Mouse (Mus musculus) liver, embryonic 14.5 days (tissue): ENCODE results near the gene Ccnk. TPM values are rescaled to one million over a fixed set of nuclear protein-coding genes. Genes with fewer than 3 reads are reported as not detected.
A peak's percentile ranks its signal among the peaks of the same experiment; 100 is the strongest.

Experiments used
- ATAC-seq: fragments of 200-750 bp; cut with Nextera tagmentation; 2 replicates; pipeline ENCODE4 v1.8.0; 2017; ENCODE audit warnings: moderate number of reproducible peaks, mild to moderate bottlenecking, moderate library complexity; ENCODE audit not compliant: insufficient read depth
- DNase-seq, 3 experiments: peaks; one replicate each; pipeline ENCODE4 v3.0.0-alpha.2; 2012 to 2013; ENCODE audit warnings: low read depth in 3 of 3, low spot score in 3 of 3
- H3K27ac ChIP-seq: fragments of 300-500 bp; sonication (generic); 2 replicates; pipeline ENCODE4 v1.5.1; 2014; ENCODE audit warnings: moderate library complexity, mild to moderate bottlenecking, control low read depth, inconsistent platforms
- H3K27me3 ChIP-seq: fragments of 300-500 bp; sonication (generic); 2 replicates; pipeline ENCODE4 v1.6.1; 2014; ENCODE audit warnings: mild to moderate bottlenecking, low read length, moderate library complexity; ENCODE audit not compliant: control insufficient read depth, insufficient read depth
- H3K36me3 ChIP-seq: fragments of 300-500 bp; sonication (generic); replicated peaks from 2 replicates; pipeline ENCODE4 v1.6.1; 2014; ENCODE audit warnings: low read depth; ENCODE audit not compliant: control insufficient read depth, insufficient read depth
- H3K4me1 ChIP-seq, 2 experiments: fragments of 200-500 bp in 1 of 2; fragments of 300-500 bp in 1 of 2; sonication (generic) in 1 of 2; replicated peaks; 2 replicates each; pipeline ENCODE4 v1.6.1; 2012 to 2014; ENCODE audit warnings: antibody characterized with exemption in 1 of 2, inconsistent platforms in 1 of 2, low read length in 1 of 2; ENCODE audit not compliant: control insufficient read depth in 2 of 2, insufficient read depth in 2 of 2
- H3K4me2 ChIP-seq: fragments of 300-500 bp; sonication (generic); 2 replicates; pipeline ENCODE4 v1.6.1; 2014; ENCODE audit warnings: low read depth, mild to moderate bottlenecking, control low read depth, moderate library complexity
- H3K4me3 ChIP-seq, 2 experiments: fragments of 200-500 bp in 1 of 2; fragments of 300-500 bp in 1 of 2; sonication (generic) in 1 of 2; 2 replicates each; pipeline ENCODE4 v1.5.1; 2012 to 2014; ENCODE audit warnings: low read depth in 2 of 2, low read length in 2 of 2, mild to moderate bottlenecking in 2 of 2, control low read depth in 1 of 2, inconsistent platforms in 1 of 2, moderate library complexity in 1 of 2; ENCODE audit not compliant: insufficient read depth in 1 of 2
- H3K9ac ChIP-seq: fragments of 300-500 bp; sonication (generic); replicated peaks from 2 replicates; pipeline ENCODE4 v1.6.1; 2014; ENCODE audit warnings: mild to moderate bottlenecking, control low read depth, moderate library complexity
- H3K9me3 ChIP-seq: fragments of 300-500 bp; sonication (generic); 2 replicates; pipeline ENCODE4 v1.6.1; 2016; ENCODE audit warnings: low read length, mixed read lengths; ENCODE audit not compliant: control insufficient read depth
- CTCF ChIP-seq: IDR thresholded peaks from 2 replicates; pipeline ENCODE4 v1.5.1; 2016; ENCODE audit warnings: antibody characterized with exemption, low read depth, control low read depth
- EP300 ChIP-seq: IDR thresholded peaks from 2 replicates; pipeline ENCODE4 v1.6.1; 2016; ENCODE audit warnings: antibody characterized with exemption, low read depth
- WGBS: fragments of 180-500 bp; shearing (Covaris S2); extraction: QIAGEN DNeasy Blood & Tissue Kit; methylation state at CpG from one replicate; pipeline ENCODE4 v1.1.7; 2014; ENCODE audit not compliant: insufficient replicate concordance; 5-methylcytosine and 5-hydroxymethylcytosine counted together
- polyA plus RNA-seq, 2 experiments: library from polyadenylated mRNA; depleted of rRNA in 1 of 2; stranded (reverse) in 1 of 2; unstranded in 1 of 2; fragments of >200 nt; fragmentation: Nextera tagmentation in 1 of 2; extraction: Ambion mirVana in 1 of 2; gene quantifications; 2 replicates each; pipeline versions ENCODE4 v1.2.1 to v1.2.3; 2012 to 2014

The Ccnk gene
- polyA plus RNA-seq, 2 experiments, result 4.0 to 10.4 TPM

DNA sequence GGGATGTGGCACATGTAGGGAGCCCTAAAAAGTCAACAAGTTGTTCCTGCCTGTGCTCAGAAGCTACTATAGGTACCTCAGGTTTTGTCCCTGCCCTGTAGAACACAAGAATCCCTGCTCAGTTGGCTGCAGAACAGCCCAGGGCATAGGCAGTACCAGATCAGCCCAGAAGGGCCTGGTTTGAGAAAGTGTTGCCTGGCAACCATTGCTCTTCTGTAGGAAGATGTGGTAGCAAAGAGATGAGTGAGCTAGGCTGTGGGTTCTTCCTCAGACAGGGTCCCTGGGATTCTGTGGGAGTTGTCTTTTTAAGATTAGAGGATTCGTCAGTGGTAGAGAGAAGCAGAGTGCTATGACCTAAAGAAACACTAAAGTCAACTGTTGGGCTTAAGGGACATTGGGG is 20.7 kb downstream of the Ccnk start:
- no peak for TF ChIP-seq EP300
- TF ChIP-seq CTCF, result no peak
- 73% methylated on average over 1 of the region's 1 CpGs for WGBS
- H3K36me3 ChIP-seq, result peaks cover 37% of the 10 kb centered on the region
- no peaks in the 10 kb centered on the region for H3K9me3 ChIP-seq
- no peak for ATAC-seq
- no peak overlapping the region for H3K4me2 ChIP-seq
- no peak overlapping the region for H3K27ac ChIP-seq
- H3K27me3 ChIP-seq, result no peaks in the 10 kb centered on the region
- DNase-seq, result no peak
- no peaks in the 10 kb centered on the region for H3K4me1 ChIP-seq
- H3K9ac ChIP-seq, result no peak overlapping the region
- H3K4me3 ChIP-seq, result no peak overlapping the region

GRCm38 (mm10) chr12:108203895-108204294 is 24.5 kb downstream of the Ccnk start:
- H3K9me3 ChIP-seq, result no peaks in the 10 kb centered on the region
- H3K27ac ChIP-seq, result no peak overlapping the region
- no peaks in the 10 kb centered on the region for H3K27me3 ChIP-seq
- no peak for DNase-seq
- no peak overlapping the region for H3K9ac ChIP-seq
- H3K4me2 ChIP-seq, result no peak overlapping the region
- peaks cover 17% of the 10 kb centered on the region for H3K36me3 ChIP-seq
- H3K4me1 ChIP-seq, result no peaks in the 10 kb centered on the region
- no peak for TF ChIP-seq CTCF
- no peak for TF ChIP-seq EP300
- 75% methylated on average over 8 of the region's 8 CpGs for WGBS
- ATAC-seq, result no peak
- no peak overlapping the region for H3K4me3 ChIP-seq

DNA sequence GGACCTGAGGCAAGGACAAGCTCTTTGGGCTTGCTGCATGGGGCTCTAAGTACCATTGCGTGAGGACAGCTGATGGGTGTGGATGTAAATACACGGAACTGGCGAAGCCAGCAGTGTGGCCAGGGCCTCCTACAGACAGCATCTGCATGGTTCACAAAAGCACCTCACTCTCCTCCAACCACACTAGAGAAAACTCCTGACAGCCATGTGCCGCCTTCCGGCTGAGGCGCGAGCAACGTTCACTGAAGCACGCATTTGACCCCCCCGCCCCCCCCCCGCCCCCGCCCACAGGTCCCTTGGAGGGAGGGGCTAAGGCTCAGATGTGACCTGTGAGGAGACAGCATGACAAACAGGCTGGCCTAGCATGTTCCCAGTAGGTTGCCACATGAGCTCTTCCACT is 25.6 kb downstream of the Ccnk start:
- TF ChIP-seq CTCF, result no peak
- no peak for TF ChIP-seq EP300
- Histone ChIP-seq H3K9me3 (no peaks in the 10 kb centered on the region), H3K27me3 (no peaks in the 10 kb centered on the region), H3K36me3 (peaks cover 8% of the 10 kb centered on the region), H3K27ac (no peak overlapping the region), H3K4me2 (no peak overlapping the region), H3K4me3 (no peak overlapping the region), H3K4me1 (no peaks in the 10 kb centered on the region), H3K9ac (no peak overlapping the region)
- DNase-seq (no peak), ATAC-seq (no peak)
- WGBS, result 78% methylated on average over 12 of the region's 12 CpGs

DNA sequence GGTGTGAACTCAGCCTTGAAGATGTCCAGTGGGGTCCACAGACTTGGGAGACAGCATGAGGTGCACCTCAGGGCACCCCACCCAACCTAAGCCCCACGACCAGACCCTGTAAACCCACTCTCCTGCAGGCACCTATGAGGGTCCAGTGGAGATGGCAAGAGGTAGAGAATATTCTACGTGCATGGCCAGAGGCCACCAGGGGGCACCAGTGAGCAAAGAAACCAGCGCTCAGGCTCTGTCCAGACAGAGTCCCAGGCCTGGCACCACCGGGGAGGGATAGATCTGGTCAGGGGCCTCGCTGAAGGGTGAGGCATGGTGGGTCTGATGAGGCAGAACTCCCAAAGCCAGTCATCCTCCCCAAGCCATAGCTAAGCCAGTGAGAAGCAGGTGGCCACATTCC is 27.3 kb downstream of the Ccnk start:
- H3K4me3 ChIP-seq, result no peak overlapping the region
- H3K4me1 ChIP-seq, result no peaks in the 10 kb centered on the region
- peaks cover 7% of the 10 kb centered on the region for H3K36me3 ChIP-seq
- WGBS, result 6% methylated on average over 5 of the region's 5 CpGs
- H3K9me3 ChIP-seq, result no peaks in the 10 kb centered on the region
- DNase-seq, result peak; percentile 17 to 28 (median 23)
- TF ChIP-seq EP300 (no peak), CTCF (peak; percentile 94)
- no peak overlapping the region for H3K27ac ChIP-seq
- H3K9ac ChIP-seq, result no peak overlapping the region
- ATAC-seq, result peak; percentile 33; the same call in 1 of the 2 replicates
- H3K27me3 ChIP-seq, result no peaks in the 10 kb centered on the region
- H3K4me2 ChIP-seq, result no peak overlapping the region

GRCm38 (mm10) chr12:108208216-108208615 is 28.8 kb downstream of the Ccnk start:
- Histone ChIP-seq H3K27me3 (no peaks in the 10 kb centered on the region), H3K9me3 (no peaks in the 10 kb centered on the region), H3K4me1 (no peaks in the 10 kb centered on the region), H3K4me3 (no peak overlapping the region), H3K36me3 (no peaks in the 10 kb centered on the region), H3K9ac (no peak overlapping the region), H3K4me2 (no peak overlapping the region), H3K27ac (no peak overlapping the region)
- ATAC-seq (no peak), DNase-seq (no peak)
- TF ChIP-seq CTCF, result no peak
- TF ChIP-seq EP300, result no peak
- WGBS, result 81% methylated on average over 9 of the region's 9 CpGs
